Mouse (Mus musculus): ENCODE measurements at regions not wholly inside any gene's neighbourhood (a gene's known extent, or its start where the extent isn't known, plus 50 kb on each side); places are given as distances from the start of the nearest gene placed in this dataset.
A peak's percentile ranks its signal among the peaks of the same experiment; 100 is the strongest.

GRCm38 (mm10) chr13:101625922-101626321 lies 142.1 kb downstream of the Pik3r1 start:
- ATAC-seq (replicated peaks; ENCODE audit: insufficient number of reproducible peaks, low FRiP score, low TSS enrichment) = no peak
- no peaks in the 10 kb centered on the region for H3K4me1 ChIP-seq (ENCODE audit: control insufficient read depth, insufficient read depth, low read length)
- H3K27ac ChIP-seq (ENCODE audit: low read depth, low read length) = no peak overlapping the region
- no peak overlapping the region for H3K9ac ChIP-seq (ENCODE audit: low read depth, low read length)
- H3K4me2 ChIP-seq = no peak overlapping the region
- H3K9me3 ChIP-seq (replicated peaks; ENCODE audit: control insufficient read depth, low read length) = no peaks in the 10 kb centered on the region
- no peaks in the 10 kb centered on the region for H3K27me3 ChIP-seq (ENCODE audit: control insufficient read depth, insufficient read depth, low read length)
- no peak overlapping the region for H3K4me3 ChIP-seq (ENCODE audit: low read depth, low read length)
- 84% methylated on average over 5 of the region's 5 CpGs for WGBS (ENCODE audit: insufficient replicate concordance)
- no peaks in the 10 kb centered on the region for H3K36me3 ChIP-seq (ENCODE audit: control insufficient read depth, insufficient read depth, low read length)

GRCm38 (mm10) chr13:101624179-101624581 lies 143.8 kb downstream of the Pik3r1 start:
- H3K9me3 ChIP-seq (replicated peaks; ENCODE audit: control insufficient read depth, low read length) = no peaks in the 10 kb centered on the region
- no peak overlapping the region for H3K4me3 ChIP-seq (ENCODE audit: low read depth, low read length)
- no peak for ATAC-seq (replicated peaks; ENCODE audit: insufficient number of reproducible peaks, low FRiP score, low TSS enrichment)
- no peaks in the 10 kb centered on the region for H3K27me3 ChIP-seq (ENCODE audit: control insufficient read depth, insufficient read depth, low read length)
- H3K4me1 ChIP-seq (ENCODE audit: control insufficient read depth, insufficient read depth, low read length) = no peaks in the 10 kb centered on the region
- no peaks in the 10 kb centered on the region for H3K36me3 ChIP-seq (ENCODE audit: control insufficient read depth, insufficient read depth, low read length)
- H3K4me2 ChIP-seq = no peak overlapping the region
- no peak overlapping the region for H3K9ac ChIP-seq (ENCODE audit: low read depth, low read length)
- no peak overlapping the region for H3K27ac ChIP-seq (ENCODE audit: low read depth, low read length)
- WGBS (ENCODE audit: insufficient replicate concordance) = 38% methylated on average over 5 of the region's 5 CpGs

GRCm38 (mm10) chr13:101622649-101623048 lies 145.4 kb downstream of the Pik3r1 start:
- no peak for ATAC-seq (replicated peaks; ENCODE audit: insufficient number of reproducible peaks, low FRiP score, low TSS enrichment)
- 82% methylated on average over 2 of the region's 2 CpGs for WGBS (ENCODE audit: insufficient replicate concordance)

GRCm38 (mm10) chr13:101620660-101621059 lies 147.4 kb downstream of the Pik3r1 start:
- no peak overlapping the region for H3K4me2 ChIP-seq
- H3K9me3 ChIP-seq (replicated peaks; ENCODE audit: control insufficient read depth, low read length) = no peaks in the 10 kb centered on the region
- H3K27ac ChIP-seq (ENCODE audit: low read depth, low read length) = no peak overlapping the region
- H3K36me3 ChIP-seq (ENCODE audit: control insufficient read depth, insufficient read depth, low read length) = no peaks in the 10 kb centered on the region
- H3K9ac ChIP-seq (ENCODE audit: low read depth, low read length) = no peak overlapping the region
- no peaks in the 10 kb centered on the region for H3K4me1 ChIP-seq (ENCODE audit: control insufficient read depth, insufficient read depth, low read length)
- no peak overlapping the region for H3K4me3 ChIP-seq (ENCODE audit: low read depth, low read length)
- 78% methylated on average over 3 of the region's 3 CpGs for WGBS (ENCODE audit: insufficient replicate concordance)
- no peaks in the 10 kb centered on the region for H3K27me3 ChIP-seq (ENCODE audit: control insufficient read depth, insufficient read depth, low read length)
- ATAC-seq (replicated peaks; ENCODE audit: insufficient number of reproducible peaks, low FRiP score, low TSS enrichment) = no peak

More at GRCm38 (mm10) chr13:101622649-101623048, 145.4 kb downstream of the Pik3r1 start:
- no peak overlapping the region for H3K27ac ChIP-seq (ENCODE audit: low read depth, low read length)
- no peak overlapping the region for H3K9ac ChIP-seq (ENCODE audit: low read depth, low read length)
- H3K36me3 ChIP-seq (ENCODE audit: control insufficient read depth, insufficient read depth, low read length) = no peaks in the 10 kb centered on the region
- H3K4me3 ChIP-seq (ENCODE audit: low read depth, low read length) = no peak overlapping the region
- H3K4me2 ChIP-seq = no peak overlapping the region
- no peaks in the 10 kb centered on the region for H3K4me1 ChIP-seq (ENCODE audit: control insufficient read depth, insufficient read depth, low read length)
- no peaks in the 10 kb centered on the region for H3K9me3 ChIP-seq (replicated peaks; ENCODE audit: control insufficient read depth, low read length)
- H3K27me3 ChIP-seq (ENCODE audit: control insufficient read depth, insufficient read depth, low read length) = no peaks in the 10 kb centered on the region

- no peak for ATAC-seq (replicated peaks; ENCODE audit: insufficient number of reproducible peaks, low FRiP score, low TSS enrichment)
- WGBS (ENCODE audit: insufficient replicate concordance) = 88% methylated on average over 1 of the region's 1 CpGs
- no peaks in the 10 kb centered on the region for H3K36me3 ChIP-seq (ENCODE audit: control insufficient read depth, insufficient read depth, low read length)
These were observed 148.9 kb downstream of the Pik3r1 start for GRCm38 (mm10) chr13:101619154-101619553.

GRCm38 (mm10) chr13:101612786-101613185 lies 155.2 kb downstream of the Pik3r1 start:
- WGBS (ENCODE audit: insufficient replicate concordance) = 78% methylated on average over 2 of the region's 2 CpGs
- ATAC-seq (replicated peaks; ENCODE audit: insufficient number of reproducible peaks, low FRiP score, low TSS enrichment) = no peak
- Histone ChIP-seq H3K27ac (ENCODE audit: low read depth, low read length) (no peak overlapping the region), H3K27me3 (ENCODE audit: control insufficient read depth, insufficient read depth, low read length) (no peaks in the 10 kb centered on the region), H3K4me3 (ENCODE audit: low read depth, low read length) (no peak overlapping the region), H3K36me3 (ENCODE audit: control insufficient read depth, insufficient read depth, low read length) (no peaks in the 10 kb centered on the region), H3K4me1 (ENCODE audit: control insufficient read depth, insufficient read depth, low read length) (no peaks in the 10 kb centered on the region), H3K4me2 (no peak overlapping the region), H3K9me3 (replicated peaks; ENCODE audit: control insufficient read depth, low read length) (no peaks in the 10 kb centered on the region), H3K9ac (ENCODE audit: low read depth, low read length) (no peak overlapping the region)

More at GRCm38 (mm10) chr13:101619154-101619553, 148.9 kb downstream of the Pik3r1 start:
- Histone ChIP-seq H3K4me1 (ENCODE audit: control insufficient read depth, insufficient read depth, low read length) (no peaks in the 10 kb centered on the region), H3K27ac (ENCODE audit: low read depth, low read length) (no peak overlapping the region), H3K27me3 (ENCODE audit: control insufficient read depth, insufficient read depth, low read length) (no peaks in the 10 kb centered on the region), H3K4me3 (ENCODE audit: low read depth, low read length) (no peak overlapping the region), H3K9me3 (replicated peaks; ENCODE audit: control insufficient read depth, low read length) (no peaks in the 10 kb centered on the region), H3K9ac (ENCODE audit: low read depth, low read length) (no peak overlapping the region), H3K4me2 (no peak overlapping the region)

- no peak overlapping the region for H3K4me3 ChIP-seq (ENCODE audit: low read depth, low read length)
- 55% methylated on average over 6 of the region's 6 CpGs for WGBS (ENCODE audit: insufficient replicate concordance)
- peak; percentile 99 for ATAC-seq (replicated peaks; ENCODE audit: insufficient number of reproducible peaks, low FRiP score, low TSS enrichment)
These were observed 156.3 kb downstream of the Pik3r1 start for GRCm38 (mm10) chr13:101611725-101612124.

GRCm38 (mm10) chr13:101606184-101606730 lies 161.8 kb downstream of the Pik3r1 start:
- Histone ChIP-seq H3K27ac (ENCODE audit: low read depth, low read length) (no peak overlapping the region), H3K9ac (ENCODE audit: low read depth, low read length) (no peak overlapping the region), H3K4me1 (ENCODE audit: control insufficient read depth, insufficient read depth, low read length) (no peaks in the 10 kb centered on the region), H3K36me3 (ENCODE audit: control insufficient read depth, insufficient read depth, low read length) (no peaks in the 10 kb centered on the region), H3K9me3 (replicated peaks; ENCODE audit: control insufficient read depth, low read length) (no peaks in the 10 kb centered on the region), H3K4me2 (no peak overlapping the region), H3K4me3 (ENCODE audit: low read depth, low read length) (no peak overlapping the region), H3K27me3 (ENCODE audit: control insufficient read depth, insufficient read depth, low read length) (no peaks in the 10 kb centered on the region)
- no peak for ATAC-seq (replicated peaks; ENCODE audit: insufficient number of reproducible peaks, low FRiP score, low TSS enrichment)
- 78% methylated on average over 1 of the region's 1 CpGs for WGBS (ENCODE audit: insufficient replicate concordance)

More at GRCm38 (mm10) chr13:101611725-101612124, 156.3 kb downstream of the Pik3r1 start:
- no peaks in the 10 kb centered on the region for H3K4me1 ChIP-seq (ENCODE audit: control insufficient read depth, insufficient read depth, low read length)
- no peaks in the 10 kb centered on the region for H3K9me3 ChIP-seq (replicated peaks; ENCODE audit: control insufficient read depth, low read length)
- H3K4me2 ChIP-seq = no peak overlapping the region
- H3K36me3 ChIP-seq (ENCODE audit: control insufficient read depth, insufficient read depth, low read length) = no peaks in the 10 kb centered on the region
- H3K9ac ChIP-seq (ENCODE audit: low read depth, low read length) = no peak overlapping the region
- H3K27ac ChIP-seq (ENCODE audit: low read depth, low read length) = peak overlapping the region; percentile 11; the same call in 1 of the 2 replicates
- H3K27me3 ChIP-seq (ENCODE audit: control insufficient read depth, insufficient read depth, low read length) = no peaks in the 10 kb centered on the region

- no peaks in the 10 kb centered on the region for H3K4me1 ChIP-seq (ENCODE audit: control insufficient read depth, insufficient read depth, low read length)
- no peak overlapping the region for H3K27ac ChIP-seq (ENCODE audit: low read depth, low read length)
- H3K4me3 ChIP-seq (ENCODE audit: low read depth, low read length) = no peak overlapping the region
- ATAC-seq (replicated peaks; ENCODE audit: insufficient number of reproducible peaks, low FRiP score, low TSS enrichment) = no peak
- no peak overlapping the region for H3K9ac ChIP-seq (ENCODE audit: low read depth, low read length)
- no peaks in the 10 kb centered on the region for H3K9me3 ChIP-seq (replicated peaks; ENCODE audit: control insufficient read depth, low read length)
- H3K27me3 ChIP-seq (ENCODE audit: control insufficient read depth, insufficient read depth, low read length) = no peaks in the 10 kb centered on the region
- H3K4me2 ChIP-seq = no peak overlapping the region
- WGBS (ENCODE audit: insufficient replicate concordance) = 85% methylated on average over 4 of the region's 4 CpGs
- H3K36me3 ChIP-seq (ENCODE audit: control insufficient read depth, insufficient read depth, low read length) = no peaks in the 10 kb centered on the region
These were observed 162.3 kb downstream of the Pik3r1 start for GRCm38 (mm10) chr13:101605685-101606084.
